Mouse (Mus musculus): ENCODE results near the gene Plppr5.

The Plppr5 gene

DNA sequence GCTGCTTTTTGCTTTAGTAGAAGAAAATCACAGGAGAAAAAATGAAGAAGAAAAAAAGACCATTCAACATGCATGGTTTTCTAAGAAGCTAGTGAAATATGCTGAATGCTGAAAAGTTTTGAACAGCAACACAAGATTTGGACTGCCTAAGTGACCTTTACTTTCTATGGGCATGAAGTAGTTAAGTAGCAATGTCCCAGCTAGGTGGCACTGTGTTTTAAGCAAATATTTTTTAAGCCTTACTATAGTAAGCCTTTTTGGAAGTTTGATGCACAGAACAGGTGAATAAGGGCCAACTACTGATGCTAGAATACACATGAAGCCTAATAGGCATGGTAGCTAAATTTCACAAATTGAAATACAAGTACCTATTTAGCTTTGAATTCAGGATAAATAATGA lies 134.2 kb downstream of the Plppr5 start:
- no peak for DNase-seq

DNA sequence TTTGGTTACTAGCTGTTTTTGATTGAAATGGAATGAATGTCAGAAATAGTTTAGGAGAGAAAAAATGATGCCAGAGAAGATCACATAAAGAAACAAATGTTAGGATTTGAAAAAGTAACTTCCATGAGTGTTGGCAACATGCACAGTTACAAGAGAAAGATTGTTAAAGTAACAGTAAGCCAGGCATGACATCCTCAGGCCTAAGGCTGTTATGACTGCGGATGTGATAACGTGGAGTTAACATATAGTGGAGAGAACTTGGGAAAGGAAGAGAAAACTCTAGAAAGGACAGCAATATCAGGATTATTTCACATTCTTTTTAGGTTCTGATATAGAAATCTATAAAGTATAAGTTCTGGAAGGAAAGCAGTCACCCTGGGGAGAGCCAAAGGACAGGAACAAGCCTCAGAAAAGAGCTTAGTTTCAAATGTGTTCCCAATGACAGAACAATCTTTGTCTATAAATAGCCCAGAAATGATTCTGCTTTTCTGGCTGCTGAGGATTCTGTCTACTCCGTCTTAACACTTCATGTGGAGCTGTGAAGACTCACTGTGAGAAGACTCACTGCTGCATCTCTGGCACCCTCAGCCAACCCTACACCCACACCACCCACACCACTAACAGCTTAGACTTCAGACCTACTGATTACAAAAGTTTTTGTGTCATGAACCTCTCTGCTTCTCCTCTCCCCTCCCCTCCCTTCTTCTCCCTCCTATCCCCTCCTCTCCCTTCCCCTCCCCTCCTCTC lies 142.1 kb downstream of the Plppr5 start:
- no peak for DNase-seq

DNA sequence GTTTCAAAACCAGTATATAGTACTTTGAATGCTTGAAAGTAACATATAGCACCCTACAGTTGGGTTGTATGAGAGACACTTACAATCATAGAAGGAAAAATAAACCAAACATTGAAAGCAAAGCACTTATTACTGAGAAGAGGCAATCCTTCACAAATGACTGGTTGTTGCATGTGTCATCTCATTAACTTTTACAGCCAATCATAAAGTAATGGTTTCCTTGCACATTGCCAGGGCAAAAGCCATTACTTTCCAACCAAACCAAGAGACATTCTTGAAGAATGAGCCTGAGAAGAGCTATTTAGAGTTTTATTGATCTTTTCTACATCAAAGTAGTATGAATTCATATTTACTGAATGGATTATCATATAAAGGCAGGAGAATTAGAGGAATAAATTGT lies 148.8 kb downstream of the Plppr5 start:
- DNase-seq: no peak

DNA sequence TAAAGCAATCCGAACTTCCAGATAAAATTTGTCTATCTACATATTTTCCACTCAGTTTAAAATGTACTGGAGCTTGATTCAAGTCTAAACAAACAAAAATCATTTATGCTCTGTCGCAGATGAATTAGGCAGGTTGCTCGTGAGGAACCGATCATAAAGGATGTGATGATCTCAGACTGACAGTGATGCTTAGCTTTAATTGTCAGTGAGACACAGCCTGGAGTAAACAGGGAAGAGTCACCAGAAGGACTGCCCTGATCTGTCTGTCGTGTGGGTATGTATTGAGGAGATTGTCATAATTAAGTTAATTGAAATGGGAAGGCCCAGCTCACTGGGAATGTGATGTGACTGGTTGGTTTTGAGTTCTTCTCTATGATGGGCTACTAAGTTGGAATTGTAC lies 149.9 kb downstream of the Plppr5 start:
- no peak for DNase-seq

DNA sequence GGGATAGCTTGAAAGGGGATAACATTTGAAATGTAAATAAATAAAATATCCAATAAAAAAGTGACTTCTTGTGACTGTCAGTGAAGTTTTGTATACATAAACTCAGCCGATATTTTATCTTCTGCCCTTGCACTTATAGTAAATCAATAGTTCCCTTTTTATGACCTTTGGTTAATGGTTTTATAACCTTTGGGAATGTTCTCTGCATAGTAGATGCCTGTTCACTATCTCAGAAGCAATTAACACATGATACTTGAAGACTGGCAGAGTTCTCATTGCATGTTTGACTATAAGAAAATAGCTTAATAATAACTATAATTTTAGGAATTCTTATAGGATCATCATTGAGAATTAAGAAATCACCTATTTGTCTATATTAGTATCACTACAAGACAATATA lies 150.9 kb downstream of the Plppr5 start:
- DNase-seq: no peak

DNA sequence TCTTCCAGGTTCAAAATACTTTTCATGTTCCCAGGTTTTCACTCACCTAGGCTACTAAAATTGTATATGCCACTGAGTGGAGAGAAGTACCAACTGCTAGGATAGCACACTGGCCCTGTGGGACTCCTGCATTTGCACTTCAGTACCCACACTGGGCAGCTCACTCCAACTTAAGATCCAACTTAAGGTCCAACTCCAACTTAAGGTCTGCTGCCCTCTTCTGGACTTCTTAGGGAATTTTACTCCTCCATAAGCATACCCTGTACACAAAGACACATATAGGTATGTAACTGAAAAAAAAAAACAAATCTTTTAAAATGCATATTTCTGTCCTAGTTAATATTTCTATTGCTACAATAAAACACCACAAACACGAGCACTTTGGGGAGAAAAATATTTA lies 153.5 kb downstream of the Plppr5 start:
- no peak for DNase-seq

DNA sequence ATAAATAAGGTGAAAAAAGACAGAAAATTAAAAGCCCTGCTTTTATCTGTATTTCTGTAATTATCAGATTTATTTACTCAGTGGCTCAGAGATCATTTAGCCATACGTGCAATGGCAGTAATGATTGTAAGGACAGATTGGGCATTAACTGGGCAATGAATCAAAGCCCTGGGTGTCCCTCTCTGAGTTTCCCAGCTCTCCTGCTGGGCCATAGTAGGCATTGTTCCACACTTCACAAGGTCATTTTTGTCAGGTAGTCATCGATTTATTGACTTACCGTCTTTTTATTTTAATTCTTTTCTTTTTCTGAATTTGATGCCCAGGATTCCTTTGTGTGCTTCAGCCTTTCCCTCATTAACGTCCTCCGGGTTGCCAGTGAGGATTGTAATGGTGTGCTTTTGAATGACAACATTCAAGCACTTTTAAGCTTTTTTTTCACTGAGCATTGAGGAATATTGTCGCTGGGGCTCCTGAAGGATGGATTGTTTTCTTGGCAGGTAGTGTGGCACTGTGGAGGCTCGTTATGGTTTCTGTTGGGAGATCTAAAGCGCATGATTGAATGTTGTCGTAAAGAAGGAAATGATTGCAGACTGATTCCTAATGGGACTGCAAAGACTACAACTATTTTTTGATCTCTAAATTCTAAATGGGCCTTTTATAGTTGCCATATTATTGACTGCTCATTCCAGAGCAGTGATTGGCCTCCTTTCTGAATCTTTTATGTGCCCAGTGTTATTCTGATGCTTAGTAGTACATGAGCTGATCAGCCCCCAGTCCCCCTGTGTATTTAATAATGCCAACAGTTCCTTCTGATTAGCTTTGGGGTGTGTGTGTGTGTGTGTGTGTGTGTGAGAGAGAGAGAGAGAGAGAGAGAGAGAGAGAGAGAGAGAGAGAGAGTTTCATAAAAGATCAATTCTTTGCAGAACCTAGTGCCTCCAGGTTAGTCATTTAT lies 154.8 kb downstream of the Plppr5 start:
- DNase-seq: no peak

DNA sequence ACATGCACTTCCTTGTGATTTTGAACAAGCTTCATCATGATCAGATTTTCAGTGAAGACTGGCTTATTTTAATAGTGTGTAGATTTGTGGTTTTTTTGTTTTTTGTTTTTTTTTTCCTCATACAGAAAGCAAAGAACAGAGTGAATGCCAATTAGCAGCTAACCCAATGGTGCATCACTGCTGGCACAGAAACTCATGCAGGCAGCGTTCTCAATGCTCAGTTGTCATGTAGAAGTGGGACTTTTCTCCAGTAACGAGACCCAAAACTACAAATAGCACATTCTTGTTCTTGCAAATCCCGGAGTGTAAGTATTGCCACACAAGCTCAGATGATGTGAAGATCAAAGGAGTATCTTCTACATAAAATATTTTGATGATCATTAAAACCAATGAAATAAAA lies 156.9 kb downstream of the Plppr5 start:
- DNase-seq: no peak

DNA sequence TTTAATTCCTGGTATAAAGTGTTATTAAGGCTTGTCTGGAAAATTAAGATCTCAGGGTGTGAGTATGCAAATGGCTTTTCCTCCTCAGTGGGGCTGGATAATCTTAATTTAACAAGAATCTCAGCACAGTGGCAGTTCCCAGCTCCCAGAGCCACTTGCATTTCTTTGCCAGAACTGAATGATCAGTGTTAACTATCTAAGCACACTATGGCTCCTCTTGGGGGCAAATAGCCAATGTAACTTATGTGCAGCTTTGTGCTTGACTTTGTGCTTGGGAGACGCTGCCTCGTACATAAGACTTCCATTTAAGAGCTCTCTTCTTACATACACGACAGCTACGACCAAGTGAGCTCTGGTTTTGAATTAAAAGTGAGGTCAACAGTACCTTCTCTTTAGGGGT lies 158.0 kb downstream of the Plppr5 start:
- DNase-seq: no peak
